Comparison of ENCODE assay signal across 8 mouse cellular contexts in genomic region chr4:126227077-126227761, GRCm38 (mm10). TPM values are rescaled to one million over a fixed set of nuclear protein-coding genes. Genes with fewer than 3 reads are reported as not detected.
DNase-seq lines count a peak whose midpoint lies in the region.

No protein-coding gene starts in this region.

- H3K9me3 ChIP-seq in megakaryocyte, embryonic 14.5 days, result no peaks in the 10 kb centered on the region

- DNase-seq in adipocyte (ENCODE audit: low spot score), result peak; percentile 98
- DNase-seq in embryo, embryonic 10 days (ENCODE audit: low spot score), result peak; percentile 93
- DNase-seq in gastrocnemius, postnatal 14 days, result peak; percentile 89
- DNase-seq in induced T-regulatory cell, adult 2 months (ENCODE audit: low read depth), result peak; percentile 94
- peak; percentile 66 to 80 for DNase-seq in left cerebral cortex, adult 8-10 months (ENCODE audit: low spot score in 2 of 2)
- DNase-seq in right cerebral cortex, adult 2 months (ENCODE audit: low spot score in 2 of 2), result peak; percentile 88 to 95
- DNase-seq in urinary bladder, postnatal 25 days (ENCODE audit: low spot score), result peak; percentile 93

- peaks cover 21% of the 10 kb centered on the region for H3K36me3 ChIP-seq in megakaryocyte, embryonic 14.5 days (replicated peaks; ENCODE audit: low read length)

- intact Hi-C loops in gastrocnemius, postnatal 14 days (cut with DNase I; ENCODE audit: low total_unique reads), result loop anchor here (2.0 kb wide), 1 partner anchor 34 kb away; no protein-coding TSS in a partner anchor

- H3K4me1 ChIP-seq in megakaryocyte, embryonic 14.5 days, result peaks cover 28% of the 10 kb centered on the region

- H3K27me3 ChIP-seq in megakaryocyte, embryonic 14.5 days (replicated peaks), result no peaks in the 10 kb centered on the region

- H3K4me3 ChIP-seq in megakaryocyte, embryonic 14.5 days (replicated peaks), result peak overlapping the region; percentile 92

RNA-seq across cellular contexts. Expression of gene Thrap3, which starts 24.7 kb away (rescaled TPM):
- total RNA-seq in gastrocnemius, postnatal 14 days (2021), result 10 to 100 TPM; 92.1 to 99.3 TPM
- 100 to 1,000 TPM; 127 to 151 (median 148) TPM for total RNA-seq in left cerebral cortex, adult 8-10 months (2022)
- 40.8 and 101 TPM in 2 replicates for polyA plus RNA-seq in megakaryocyte, embryonic 14.5 days (2012; ENCODE audit: insufficient read depth, low replicate concordance)

RNA-seq across cellular contexts. Expression of gene Map7d1, which starts 28.9 kb away (rescaled TPM):
- total RNA-seq in gastrocnemius, postnatal 14 days (2021), result 100 to 1,000 TPM; 165 to 201 TPM
- 100 to 1,000 TPM; 224 to 273 (median 253) TPM for total RNA-seq in left cerebral cortex, adult 8-10 months (2022)
- polyA plus RNA-seq in megakaryocyte, embryonic 14.5 days (2012; ENCODE audit: insufficient read depth, low replicate concordance), result 90.9 and 105 TPM in 2 replicates

RNA-seq across cellular contexts. Expression of gene Trappc3, which starts 34.9 kb away (rescaled TPM):
- 10 to 100 TPM; 22.2 to 24.3 TPM for total RNA-seq in gastrocnemius, postnatal 14 days (2021)
- total RNA-seq in left cerebral cortex, adult 8-10 months (2022), result 10 to 100 TPM; 86.2 to 93.4 (median 89.3) TPM
- polyA plus RNA-seq in megakaryocyte, embryonic 14.5 days (2012; ENCODE audit: insufficient read depth, low replicate concordance), result 4.8 and 29.6 TPM in 2 replicates

RNA-seq across cellular contexts. Expression of gene Col8a2, which starts 59.4 kb away (rescaled TPM):
- 1 to 10 TPM; 4.7 to 5.6 TPM for total RNA-seq in gastrocnemius, postnatal 14 days (2021)
- 1 to 10 TPM; 1.9 to 4.0 (median 2.5) TPM for total RNA-seq in left cerebral cortex, adult 8-10 months (2022)
- not detected in 2 replicates for polyA plus RNA-seq in megakaryocyte, embryonic 14.5 days (2012; ENCODE audit: insufficient read depth, low replicate concordance)

Comparison
In these comparisons a context has a peak if more than half of its experiments do, and no peak if none do; other contexts are left out.
1. Peak in every context shown above with its lines: DNase-seq and H3K4me3 ChIP-seq.